Comparison of ENCODE assay signal across 24 mouse cellular contexts in genomic region chr17:79167198-79167597, GRCm38 (mm10).
"Had no signal": no experiment of that assay in that cellular context is flagged by ENCODE, and none has a peak within 500 bp of the region (broad histone marks: within the 10 kb centered on the region; RNA-seq: fewer than 3 reads in every experiment).

No protein-coding gene starts in this region.

- H3K27ac ChIP-seq: forebrain, embryonic 15.5 days; heart, adult 2 months; heart, embryonic 13.5 days; heart, embryonic 15.5 days; kidney, embryonic 15.5 days; kidney, postnatal 0 days; limb, embryonic 13.5 days; limb, embryonic 15.5 days had no signal

- ATAC-seq: forebrain, embryonic 15.5 days; forebrain, postnatal 0 days; hindbrain, embryonic 16.5 days; intestine, embryonic 16.5 days had no signal

- H3K27me3 ChIP-seq: forebrain, embryonic 15.5 days; heart, embryonic 13.5 days; heart, embryonic 15.5 days; kidney, embryonic 15.5 days; limb, embryonic 13.5 days; limb, embryonic 15.5 days had no signal

- H3K9me3 ChIP-seq: forebrain, embryonic 15.5 days; heart, embryonic 13.5 days; heart, embryonic 15.5 days; kidney, embryonic 15.5 days; limb, embryonic 13.5 days; limb, embryonic 15.5 days had no signal

- H3K9ac ChIP-seq: forebrain, embryonic 15.5 days; forebrain, postnatal 0 days; heart, embryonic 13.5 days; heart, embryonic 15.5 days; kidney, embryonic 15.5 days; limb, embryonic 13.5 days; limb, embryonic 15.5 days had no signal

- H3K4me1 ChIP-seq: forebrain, embryonic 15.5 days had no signal

- H3K36me3 ChIP-seq: forebrain, embryonic 15.5 days; heart, embryonic 13.5 days; heart, embryonic 15.5 days; kidney, embryonic 15.5 days; limb, embryonic 13.5 days; limb, embryonic 15.5 days had no signal

- H3K4me3 ChIP-seq: forebrain, embryonic 15.5 days; heart, adult 2 months; heart, embryonic 13.5 days; heart, embryonic 15.5 days; kidney, embryonic 15.5 days; limb, embryonic 13.5 days; limb, embryonic 15.5 days had no signal

- H3K4me2 ChIP-seq: forebrain, embryonic 15.5 days; heart, embryonic 11.5 days; heart, embryonic 13.5 days; heart, embryonic 15.5 days; kidney, embryonic 15.5 days; limb, embryonic 13.5 days; limb, embryonic 15.5 days had no signal

- DNase-seq: forebrain, postnatal 0 days; gastrocnemius, postnatal 14 days; gastrocnemius, postnatal 36 days; heart, adult 2 months; heart, postnatal 14 days; heart, postnatal 36 days; kidney, adult 11 months; kidney, adult 2 months; kidney, adult 9 months; kidney, postnatal 14 days; kidney, postnatal 36 days; layer of hippocampus, adult 9-11 months; layer of hippocampus, postnatal 36 days; left cerebral cortex, postnatal 4 days had no signal
